Mouse (Mus musculus) forebrain, embryonic 14.5 days (tissue): ENCODE data around the gene Rpp14. TPM values are rescaled to one million over a fixed set of nuclear protein-coding genes. Genes with fewer than 3 reads are reported as not detected.

Experiments
- ATAC-seq: fragments of 200-750 bp; cut with Nextera tagmentation; 2 replicates; pipeline ENCODE4 v1.8.0; 2017; ENCODE audit warnings: mild to moderate bottlenecking, moderate library complexity
- DNase-seq: peaks from one replicate; pipeline ENCODE4 v3.0.0-alpha.2; 2015; ENCODE audit warnings: low spot score
- H3K27ac ChIP-seq: fragments of 300-500 bp; sonication (generic); 2 replicates; pipeline ENCODE4 v1.5.1; 2014; ENCODE audit warnings: low read depth, mild to moderate bottlenecking, control low read depth, low read length, moderate library complexity
- H3K27me3 ChIP-seq: fragments of 300-500 bp; sonication (generic); replicated peaks from 2 replicates; pipeline ENCODE4 v1.6.1; 2014; ENCODE audit warnings: low read length, control low read depth, mixed read lengths; ENCODE audit not compliant: control insufficient read depth, insufficient read depth
- H3K36me3 ChIP-seq: fragments of 300-500 bp; sonication (generic); 2 replicates; pipeline ENCODE4 v1.6.1; 2014; ENCODE audit warnings: low read length, control low read depth; ENCODE audit not compliant: control insufficient read depth, insufficient read depth
- H3K4me1 ChIP-seq: fragments of 300-500 bp; sonication (generic); 2 replicates; pipeline ENCODE4 v1.6.1; 2014; ENCODE audit warnings: antibody characterized with exemption, low read length, control low read depth; ENCODE audit not compliant: control insufficient read depth, insufficient read depth
- H3K4me2 ChIP-seq: fragments of 300-500 bp; sonication (generic); 2 replicates; pipeline ENCODE4 v1.6.1; 2014; ENCODE audit warnings: mild to moderate bottlenecking, control low read depth, low read length
- H3K4me3 ChIP-seq: fragments of 300-500 bp; sonication (generic); 2 replicates; pipeline ENCODE4 v1.5.1; 2014; ENCODE audit warnings: low read depth, low read length, control low read depth
- H3K9ac ChIP-seq: fragments of 300-500 bp; sonication (generic); 2 replicates; pipeline ENCODE4 v1.6.1; 2014; ENCODE audit warnings: mild to moderate bottlenecking, low read length, control low read depth, moderate library complexity
- H3K9me3 ChIP-seq: fragments of 300-500 bp; sonication (generic); replicated peaks from 2 replicates; pipeline ENCODE4 v1.6.1; 2016; ENCODE audit warnings: low read length, control low read depth, mixed read lengths; ENCODE audit not compliant: control insufficient read depth
- WGBS: fragments of 180-500 bp; shearing (Covaris S2); extraction: QIAGEN DNeasy Blood & Tissue Kit; methylation state at CpG from one replicate; pipeline ENCODE4 v1.1.7; 2014; 5-methylcytosine and 5-hydroxymethylcytosine counted together
- polyA plus RNA-seq: library from polyadenylated mRNA; unstranded; fragments of >200 nt; fragmentation: Nextera tagmentation; extraction: Ambion mirVana; gene quantifications from 2 replicates; pipeline ENCODE4 v1.2.1, GENCODE M21; 2014

The Rpp14 gene
- polyA plus RNA-seq, 1 experiment from 2014 or later: 58.3 TPM

DNA sequence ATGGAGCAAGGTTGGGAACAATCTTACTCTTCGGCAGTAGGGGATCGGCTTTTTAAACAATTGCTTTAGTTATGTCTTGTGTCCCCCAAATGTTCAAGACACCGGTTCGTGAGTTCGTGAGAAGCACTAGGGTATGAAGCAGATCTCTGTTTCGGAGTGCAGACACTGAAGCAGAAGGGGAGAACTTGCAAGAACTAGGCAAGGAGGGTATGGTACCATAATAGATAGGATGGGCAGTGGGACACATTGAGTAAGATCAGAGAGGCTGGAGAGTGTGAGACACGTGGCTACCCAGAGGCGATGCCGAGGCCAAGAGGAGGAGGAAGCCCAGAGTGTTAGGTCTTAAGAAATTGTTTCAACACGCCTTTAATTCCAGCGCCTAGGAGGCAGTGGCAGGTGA is 551 bp downstream of the Rpp14 start:
- H3K27me3 ChIP-seq: no peaks in the 10 kb centered on the region
- peaks cover 10% of the 10 kb centered on the region for H3K4me1 ChIP-seq
- H3K9me3 ChIP-seq: no peaks in the 10 kb centered on the region
- ATAC-seq (peak; percentile 58), DNase-seq (no peak)
- peak overlapping the region; percentile 71 for H3K4me3 ChIP-seq
- H3K36me3 ChIP-seq: peaks cover 21% of the 10 kb centered on the region
- peak overlapping the region; percentile 86 for H3K4me2 ChIP-seq
- peak overlapping the region; percentile 83 for H3K9ac ChIP-seq
- 4% methylated on average over 11 of the region's 11 CpGs for WGBS
- H3K27ac ChIP-seq: peak overlapping the region; percentile 88

DNA sequence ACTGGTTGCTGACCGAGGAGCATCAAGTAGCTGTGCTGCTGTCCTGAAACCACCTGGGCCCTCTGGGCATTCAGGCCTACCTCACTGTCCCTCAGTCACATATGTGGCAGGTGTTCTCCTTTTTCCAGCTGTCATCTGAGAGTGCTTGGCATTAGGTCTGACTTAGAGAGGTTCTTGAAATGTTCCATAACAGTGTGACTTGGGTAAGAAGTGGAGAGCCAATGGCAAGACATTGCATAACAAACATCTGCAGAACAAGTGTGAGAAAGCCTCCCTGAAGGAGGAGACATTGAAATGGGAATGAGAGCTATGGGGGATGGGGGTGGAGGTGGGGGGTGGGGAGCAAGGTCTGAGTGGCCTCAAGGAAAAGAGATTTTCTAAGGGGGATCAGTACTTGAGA is 2.8 kb downstream of the Rpp14 start:
- Histone ChIP-seq H3K4me3 (no peak overlapping the region), H3K36me3 (peaks cover 41% of the 10 kb centered on the region), H3K27me3 (no peaks in the 10 kb centered on the region), H3K27ac (no peak overlapping the region), H3K9me3 (no peaks in the 10 kb centered on the region), H3K9ac (no peak overlapping the region), H3K4me2 (no peak overlapping the region), H3K4me1 (peaks cover 10% of the 10 kb centered on the region)
- ATAC-seq: no peak
- WGBS: 96% methylated on average over 1 of the region's 1 CpGs
- DNase-seq: no peak

DNA sequence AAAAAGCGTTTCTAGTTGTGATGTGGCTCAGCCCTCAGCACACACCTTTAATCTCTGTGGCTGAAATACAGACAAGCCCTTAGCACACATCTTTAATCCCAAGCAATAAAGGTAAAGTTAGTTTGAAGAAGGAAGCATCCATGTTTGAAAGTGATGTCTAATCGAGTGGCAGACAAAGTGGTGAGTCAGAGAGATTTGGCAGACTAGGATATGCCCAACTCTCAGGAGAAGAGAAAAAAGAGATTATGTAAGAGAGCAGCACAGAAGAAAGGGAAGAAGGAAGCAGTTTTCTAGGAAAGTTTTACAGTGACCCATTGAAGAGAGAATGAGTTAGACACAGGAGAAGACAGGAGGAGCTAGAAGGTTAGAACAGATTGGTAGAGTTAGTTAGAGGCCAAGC is 8.8 kb downstream of the Rpp14 start:
- no peak for ATAC-seq
- H3K4me2 ChIP-seq: no peak overlapping the region
- no peak overlapping the region for H3K9ac ChIP-seq
- no peak overlapping the region for H3K27ac ChIP-seq
- no peaks in the 10 kb centered on the region for H3K9me3 ChIP-seq
- DNase-seq: no peak
- 0 out of 2 replicates have a peak, but pooled peaks cover 2% of the 10 kb centered on the region for H3K4me1 ChIP-seq
- no peak overlapping the region for H3K4me3 ChIP-seq
- H3K36me3 ChIP-seq: peaks cover 66% of the 10 kb centered on the region
- H3K27me3 ChIP-seq: no peaks in the 10 kb centered on the region
- WGBS: 95% methylated on average over 2 of the region's 2 CpGs

DNA sequence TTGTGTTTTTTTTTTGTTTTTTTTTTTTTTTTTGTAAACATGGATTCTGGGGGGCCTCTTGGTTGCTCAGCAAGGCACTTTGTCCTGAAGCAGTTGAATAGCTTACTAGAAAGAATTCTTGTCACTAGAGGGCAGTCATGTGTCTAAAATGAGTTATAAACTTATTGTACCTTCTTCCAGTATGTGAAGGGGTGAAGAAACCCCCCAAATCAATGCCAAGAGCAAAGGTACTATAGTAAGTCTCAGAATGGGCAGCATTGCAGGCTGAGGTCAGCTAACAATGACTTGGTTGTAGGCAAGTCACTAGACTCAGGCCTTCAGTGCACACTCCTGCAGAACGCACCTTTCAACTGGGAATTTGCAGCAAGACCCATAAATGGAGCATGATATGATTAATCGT is 12.4 kb downstream of the Rpp14 start:
- Histone ChIP-seq H3K27me3 (no peaks in the 10 kb centered on the region), H3K9me3 (no peaks in the 10 kb centered on the region), H3K36me3 (peaks cover 33% of the 10 kb centered on the region), H3K27ac (no peak overlapping the region), H3K4me3 (no peak overlapping the region), H3K4me1 (0 out of 2 replicates have a peak, but pooled peaks cover 2% of the 10 kb centered on the region), H3K9ac (no peak overlapping the region), H3K4me2 (no peak overlapping the region)
- peak; percentile 45 for ATAC-seq
- 95% methylated on average over 2 of the region's 2 CpGs for WGBS
- peak; percentile 90 for DNase-seq

DNA sequence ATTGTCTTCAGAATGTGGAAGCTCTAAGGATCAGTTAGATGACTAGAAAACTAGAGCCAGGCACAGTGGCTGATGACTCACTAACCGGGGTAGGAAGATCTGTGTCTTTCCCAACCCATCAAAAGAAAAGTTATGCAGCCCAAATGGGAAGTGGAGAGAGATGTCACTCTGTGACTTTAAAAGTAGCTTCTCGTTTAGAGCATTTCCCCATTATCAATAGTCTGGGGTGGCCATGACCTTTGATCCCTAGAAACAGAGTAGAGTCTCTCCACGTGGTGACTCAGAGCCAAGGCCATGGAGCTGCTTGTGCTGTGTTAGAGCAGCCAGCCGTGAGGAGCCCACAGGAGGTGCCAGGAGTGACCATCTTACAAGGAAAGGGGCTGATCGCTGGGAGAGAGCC is 13.3 kb downstream of the Rpp14 start:
- WGBS: 40% methylated on average over 5 of the region's 5 CpGs
- H3K9ac ChIP-seq: 0 out of 2 replicates have a peak overlapping the region, but pooled peaks have one; percentile 8
- H3K4me2 ChIP-seq: no peak overlapping the region
- 0 out of 2 replicates have a peak, but pooled peaks cover 2% of the 10 kb centered on the region for H3K4me1 ChIP-seq
- H3K9me3 ChIP-seq: no peaks in the 10 kb centered on the region
- DNase-seq (no peak), ATAC-seq (no peak)
- peaks cover 27% of the 10 kb centered on the region for H3K36me3 ChIP-seq
- H3K4me3 ChIP-seq: no peak overlapping the region
- H3K27me3 ChIP-seq: no peaks in the 10 kb centered on the region
- peak overlapping the region; percentile 21; the same call in 1 of the 2 replicates for H3K27ac ChIP-seq

DNA sequence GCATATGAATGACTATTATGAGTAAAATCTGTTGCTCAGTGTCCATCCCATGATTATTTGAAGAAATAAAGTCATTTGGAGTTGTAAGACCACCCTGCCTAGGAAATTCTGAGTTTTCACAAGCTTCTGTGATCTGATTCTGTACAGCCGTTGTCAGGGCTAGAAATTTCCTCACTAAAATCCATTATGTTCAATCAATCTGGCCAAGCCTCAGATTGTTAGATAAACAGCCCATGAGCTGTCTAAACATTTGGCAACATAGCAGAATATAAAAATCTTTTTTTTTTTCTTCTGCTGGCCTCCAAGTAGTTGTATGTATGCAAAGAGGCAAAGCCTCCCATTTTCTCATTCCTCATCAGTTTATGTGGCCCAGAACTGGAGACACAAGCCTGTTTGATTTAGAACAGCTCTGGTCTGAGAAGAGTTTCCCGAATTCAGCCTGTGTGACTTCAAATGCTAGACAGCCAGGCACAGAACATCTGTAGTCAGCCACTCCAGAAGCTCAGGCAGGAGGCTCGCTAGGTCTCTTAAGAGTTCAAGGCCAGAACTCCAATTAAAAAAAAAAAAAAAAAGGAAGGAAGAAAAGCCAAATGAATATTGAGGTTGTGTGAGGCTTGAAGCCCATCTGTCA is 14.9 kb downstream of the Rpp14 start:
- Histone ChIP-seq H3K4me1 (peaks cover 12% of the 10 kb centered on the region), H3K36me3 (peaks cover 11% of the 10 kb centered on the region), H3K9ac (no peak overlapping the region), H3K9me3 (no peaks in the 10 kb centered on the region), H3K4me3 (no peak overlapping the region), H3K4me2 (no peak overlapping the region), H3K27me3 (no peaks in the 10 kb centered on the region), H3K27ac (no peak overlapping the region)
- 58% methylated on average over 3 of the region's 3 CpGs for WGBS
- ATAC-seq (no peak), DNase-seq (peak; percentile 25)

DNA sequence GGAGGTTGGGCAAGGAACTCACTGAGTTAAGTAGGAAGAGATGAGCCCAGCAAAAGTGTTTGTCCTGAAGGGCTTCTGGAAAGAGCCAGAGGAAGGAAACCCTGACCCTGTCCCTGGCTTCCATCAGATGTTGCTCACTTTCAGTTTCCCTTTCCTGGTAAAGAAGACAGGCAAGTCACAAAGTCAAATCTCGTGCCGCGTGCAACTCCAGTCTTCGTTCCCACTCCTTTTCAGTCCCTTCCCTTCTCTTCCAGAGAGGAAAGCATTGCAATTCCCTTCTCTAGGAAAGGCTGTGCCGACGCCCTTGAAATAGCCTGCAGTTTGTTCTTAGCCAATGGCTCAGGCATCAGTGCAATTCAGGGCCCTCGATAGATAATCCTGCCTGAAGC is 15.4 kb downstream of the Rpp14 start:
- no peak for ATAC-seq
- DNase-seq: no peak
- H3K4me1 ChIP-seq: peaks cover 12% of the 10 kb centered on the region
- H3K27me3 ChIP-seq: no peaks in the 10 kb centered on the region
- WGBS: 79% methylated on average over 7 of the region's 7 CpGs
- no peak overlapping the region for H3K9ac ChIP-seq
- H3K36me3 ChIP-seq: peaks cover 6% of the 10 kb centered on the region
- H3K4me2 ChIP-seq: no peak overlapping the region
- H3K4me3 ChIP-seq: no peak overlapping the region
- H3K27ac ChIP-seq: no peak overlapping the region
- H3K9me3 ChIP-seq: no peaks in the 10 kb centered on the region

DNA sequence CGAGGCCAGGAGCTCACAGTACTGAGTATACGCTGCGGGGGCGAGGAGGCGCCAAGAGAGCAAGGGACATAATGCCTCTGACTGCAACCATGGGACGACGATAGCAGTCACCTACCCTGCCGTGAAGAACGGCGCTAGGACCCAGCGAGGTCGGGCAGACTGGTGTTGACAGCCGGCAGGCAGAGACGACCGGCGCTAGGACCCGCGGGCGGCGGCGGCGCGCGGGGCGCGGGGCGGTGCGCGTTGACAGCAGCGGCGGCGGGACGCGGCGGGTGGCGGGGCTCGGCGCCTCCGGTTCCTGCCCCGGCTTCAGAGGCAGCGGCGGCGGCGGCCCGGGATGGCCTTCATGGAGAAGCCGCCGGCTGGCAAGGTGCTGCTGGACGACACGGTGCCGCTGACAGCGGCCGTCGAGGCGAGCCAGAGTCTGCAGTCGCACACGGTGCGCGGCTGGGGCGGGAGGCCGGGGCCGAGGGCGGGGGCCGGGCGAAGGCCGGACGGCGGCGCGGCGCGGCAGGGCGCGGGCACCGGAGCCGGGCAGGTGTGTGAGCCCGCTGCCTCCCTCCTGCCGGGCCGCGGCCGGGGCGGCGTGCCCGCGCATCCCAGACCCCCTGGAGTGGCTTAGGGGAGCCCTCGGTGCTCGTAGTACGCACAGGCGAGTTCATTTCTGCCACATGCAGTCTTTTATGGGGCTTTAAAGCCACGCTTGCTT is 18.0 kb downstream of the Rpp14 start, which contains the start of gene Pxk:
TSS of gene Pxk (plus strand) at position 234 of the 709 bp plus-strand sequence.
- DNase-seq (peak; percentile 94), ATAC-seq (peak; percentile 96)
- Histone ChIP-seq H3K4me2 (peak within 1 kb of the TSS; percentile 63), H3K27me3 (no peaks in the 10 kb centered on the region), H3K9ac (peak within 1 kb of the TSS; percentile 84), H3K4me1 (peaks cover 16% of the 10 kb centered on the region), H3K27ac (peak within 1 kb of the TSS; percentile 66), H3K4me3 (peak within 1 kb of the TSS; percentile 87), H3K36me3 (0 out of 2 replicates have a peak, but pooled peaks cover 5% of the 10 kb centered on the region), H3K9me3 (no peaks in the 10 kb centered on the region)
- under 1% methylated on average over 69 of the region's 89 CpGs for WGBS

DNA sequence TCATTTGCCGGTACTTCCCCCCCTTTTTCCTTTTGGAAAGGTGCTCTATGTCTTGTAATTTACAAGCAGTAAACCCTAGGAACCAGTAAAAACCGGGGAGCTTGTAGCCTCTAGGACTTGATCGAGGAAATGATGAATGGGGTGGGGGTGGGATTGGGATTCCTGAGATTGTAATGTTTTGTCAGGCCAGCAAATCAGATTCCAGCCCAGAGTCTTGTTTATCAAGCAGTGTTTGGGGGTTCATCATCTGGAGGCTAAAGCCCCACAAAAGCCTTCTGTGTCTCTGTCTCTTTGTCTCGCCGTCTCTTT is 18.5 kb downstream of the Rpp14 start:
- peak overlapping the region; percentile 87 for H3K4me3 ChIP-seq
- ATAC-seq (no peak), DNase-seq (peak; percentile 58)
- peaks cover 19% of the 10 kb centered on the region for H3K4me1 ChIP-seq
- under 1% methylated on average over 5 of the region's 5 CpGs for WGBS
- peak overlapping the region; percentile 66 for H3K27ac ChIP-seq
- 0 out of 2 replicates have a peak, but pooled peaks cover 5% of the 10 kb centered on the region for H3K36me3 ChIP-seq
- no peaks in the 10 kb centered on the region for H3K27me3 ChIP-seq
- H3K4me2 ChIP-seq: peak overlapping the region; percentile 63
- no peaks in the 10 kb centered on the region for H3K9me3 ChIP-seq
- H3K9ac ChIP-seq: peak overlapping the region; percentile 84
